Mouse (Mus musculus) CH12.LX (cell line): ENCODE measurements around the gene Capn13. TPM values are rescaled to one million over a fixed set of nuclear protein-coding genes. Genes with fewer than 3 reads are reported as not detected.

Experiments used
- DNase-seq: peaks from one replicate; pipeline ENCODE4 v3.0.0-alpha.2; 2013; ENCODE audit errors: extremely low read depth
- H3K27ac ChIP-seq: 2 replicates; pipeline ENCODE4 v1.5.1; 2012; ENCODE audit warnings: low read depth, mild to moderate bottlenecking, control low read depth, moderate library complexity; ENCODE audit not compliant: insufficient read depth
- H3K27me3 ChIP-seq: replicated peaks from 2 replicates; pipeline ENCODE3; 2012; ENCODE audit warnings: inconsistent platforms
- H3K36me3 ChIP-seq, 2 experiments: replicated peaks in 1 of 2; 2 replicates each; pipeline versions ENCODE3 to v1.6.1; 2012; ENCODE audit warnings: inconsistent platforms in 1 of 2, low read length in 1 of 2, mild to moderate bottlenecking in 1 of 2, mixed read lengths in 1 of 2, moderate library complexity in 1 of 2; ENCODE audit not compliant: control insufficient read depth in 1 of 2, insufficient read depth in 1 of 2
- H3K4me1 ChIP-seq, 2 experiments: 2 replicates each; pipeline ENCODE4 v1.6.1; 2012; ENCODE audit warnings: inconsistent platforms in 1 of 2, moderate library complexity in 1 of 2; ENCODE audit not compliant: insufficient read depth in 2 of 2, control insufficient read depth in 1 of 2
- H3K4me2 ChIP-seq: 2 replicates; pipeline ENCODE4 v1.6.1; 2012; ENCODE audit warnings: low read depth, mild to moderate bottlenecking, control low read depth; ENCODE audit not compliant: poor library complexity, insufficient read depth, severe bottlenecking
- H3K4me3 ChIP-seq, 3 experiments: fragments of 150-350 bp in 1 of 3; sonication (generic) in 1 of 3; replicated peaks in 1 of 3; 2 replicates each; pipeline versions ENCODE3 to v1.5.1; 2011 to 2012; ENCODE audit warnings: low read depth in 2 of 3, low read length in 2 of 3, mild to moderate bottlenecking in 2 of 3, moderate library complexity in 2 of 3, control low read depth in 1 of 3, improper control_type of control experiment in 1 of 3, inconsistent platforms in 1 of 3, mixed read lengths in 1 of 3; ENCODE audit not compliant: poor library complexity in 1 of 3
- H3K79me2 ChIP-seq: replicated peaks from 2 replicates; pipeline ENCODE4 v1.6.1; 2012; ENCODE audit warnings: mild to moderate bottlenecking, moderate library complexity; ENCODE audit not compliant: control insufficient read depth, poor library complexity, insufficient read depth, severe bottlenecking; ENCODE audit errors: extremely low read depth
- H3K9ac ChIP-seq: 2 replicates; pipeline ENCODE4 v1.6.1; 2012; ENCODE audit warnings: low read depth, mild to moderate bottlenecking, control low read depth, moderate library complexity; ENCODE audit not compliant: insufficient read depth
- H3K9me3 ChIP-seq: replicated peaks from 2 replicates; pipeline ENCODE3; 2012; ENCODE audit warnings: low read length, inconsistent platforms, mixed read lengths
- BHLHE40 ChIP-seq: IDR thresholded peaks from 2 replicates; pipeline ENCODE4 v1.6.1; 2011; ENCODE audit warnings: mild to moderate bottlenecking, low read depth, low read length, improper control_type of control experiment
- CTCF ChIP-seq, 2 experiments: IDR thresholded peaks in 1 of 2; conservative IDR thresholded peaks in 1 of 2; 2 replicates each; pipeline ENCODE4 v1.5.1; 2011 to 2012; ENCODE audit warnings: low read depth in 2 of 2, low read length in 2 of 2, improper control_type of control experiment in 1 of 2, inconsistent platforms in 1 of 2, mild to moderate bottlenecking in 1 of 2, moderate library complexity in 1 of 2
- E2F4 ChIP-seq: IDR thresholded peaks from 2 replicates; pipeline ENCODE4 v1.6.1; 2011; ENCODE audit warnings: low read depth, low read length, improper control_type of control experiment; ENCODE audit not compliant: insufficient replicate concordance
- EP300 ChIP-seq: IDR thresholded peaks from 2 replicates; pipeline ENCODE4 v1.6.1; 2011; ENCODE audit warnings: low read length, improper control_type of control experiment
- ETS1 ChIP-seq: conservative IDR thresholded peaks from 2 replicates; pipeline ENCODE4 v1.6.1; 2012; ENCODE audit warnings: low read depth, mild to moderate bottlenecking, inconsistent platforms, low read length, improper control_type of control experiment, moderate library complexity
- HCFC1 ChIP-seq: IDR thresholded peaks from 2 replicates; pipeline ENCODE4 v1.6.1; 2012; ENCODE audit warnings: low read depth, mild to moderate bottlenecking, inconsistent platforms, low read length, improper control_type of control experiment
- JUN ChIP-seq: IDR thresholded peaks from 2 replicates; pipeline ENCODE4 v1.6.1; 2011; ENCODE audit warnings: low read depth, mild to moderate bottlenecking, low read length, improper control_type of control experiment, moderate library complexity; ENCODE audit not compliant: insufficient read depth
- JUND ChIP-seq: conservative IDR thresholded peaks from 2 replicates; pipeline ENCODE4 v1.6.1; 2011; ENCODE audit warnings: low read depth, low read length, improper control_type of control experiment
- MAFK ChIP-seq: IDR thresholded peaks from 2 replicates; pipeline ENCODE4 v1.6.1; 2011; ENCODE audit warnings: low read length, improper control_type of control experiment; ENCODE audit not compliant: insufficient replicate concordance
- MAX ChIP-seq: IDR thresholded peaks from 2 replicates; pipeline ENCODE4 v1.6.1; 2011; ENCODE audit warnings: low read length, improper control_type of control experiment
- MEF2A ChIP-seq: IDR thresholded peaks from 2 replicates; pipeline ENCODE4 v1.6.1; 2014; ENCODE audit warnings: low read depth, mild to moderate bottlenecking, inconsistent platforms, low read length, improper control_type of control experiment, borderline replicate concordance
- MXI1 ChIP-seq: IDR thresholded peaks from 2 replicates; pipeline ENCODE4 v1.6.1; 2011; ENCODE audit warnings: mild to moderate bottlenecking, low read depth, low read length, improper control_type of control experiment
- MYC ChIP-seq: IDR thresholded peaks from 2 replicates; pipeline ENCODE4 v1.6.1; 2011; ENCODE audit warnings: low read depth, mild to moderate bottlenecking, improper control_type of control experiment, low read length
- NRF1 ChIP-seq: IDR thresholded peaks from 2 replicates; pipeline ENCODE4 v1.6.1; 2014; ENCODE audit warnings: low read depth, mild to moderate bottlenecking, inconsistent platforms, low read length, improper control_type of control experiment, moderate library complexity
- POLR2A ChIP-seq: IDR thresholded peaks from 2 replicates; pipeline ENCODE4 v1.6.1; 2011; ENCODE audit warnings: low read depth, mild to moderate bottlenecking, improper control_type of control experiment, low read length
- POLR2AphosphoS2 ChIP-seq: IDR thresholded peaks from 2 replicates; pipeline ENCODE4 v1.6.1; 2011; ENCODE audit warnings: low read depth, low read length, improper control_type of control experiment
- RAD21 ChIP-seq: IDR thresholded peaks from 2 replicates; pipeline ENCODE4 v1.6.1; 2011; ENCODE audit warnings: low read depth, mild to moderate bottlenecking, low read length, improper control_type of control experiment, moderate library complexity
- SIN3A ChIP-seq: IDR thresholded peaks from 2 replicates; pipeline ENCODE4 v1.6.1; 2012; ENCODE audit warnings: low read length, improper control_type of control experiment, inconsistent platforms
- SMC3 ChIP-seq: IDR thresholded peaks from 2 replicates; pipeline ENCODE4 v1.6.1; 2011; ENCODE audit warnings: low read depth, low read length, improper control_type of control experiment
- TCF12 ChIP-seq: IDR thresholded peaks from 2 replicates; pipeline ENCODE4 v1.6.1; 2014; ENCODE audit warnings: low read depth, mild to moderate bottlenecking, inconsistent platforms, low read length, improper control_type of control experiment
- UBTF ChIP-seq: IDR thresholded peaks from 2 replicates; pipeline ENCODE4 v1.6.1; 2012; ENCODE audit warnings: low read depth, mild to moderate bottlenecking, inconsistent platforms, low read length, improper control_type of control experiment, moderate library complexity
- USF2 ChIP-seq: conservative IDR thresholded peaks from 2 replicates; pipeline ENCODE4 v1.6.1; 2011; ENCODE audit warnings: low read depth, low read length, improper control_type of control experiment
- ZC3H11A ChIP-seq: IDR thresholded peaks from 2 replicates; pipeline ENCODE4 v1.6.1; 2012; ENCODE audit warnings: low read depth, mild to moderate bottlenecking, inconsistent platforms, low read length, improper control_type of control experiment
- ZMIZ1 ChIP-seq: IDR thresholded peaks from 2 replicates; pipeline ENCODE4 v1.6.1; 2012; ENCODE audit warnings: low read depth, mild to moderate bottlenecking, inconsistent platforms, low read length, improper control_type of control experiment
- ZNF384 ChIP-seq: IDR thresholded peaks from 2 replicates; pipeline ENCODE4 v1.6.1; 2012; ENCODE audit warnings: low read depth, low read length, improper control_type of control experiment, inconsistent platforms
- dilution Hi-C: fragments of 300-500 bp; cut with MboI; formaldehyde crosslinking; loops from 2 replicates; pipeline ENCODE4 v1.14.3; 2020; ENCODE audit warnings: low sequenced_read_pairs; ENCODE audit not compliant: extremely low pct_unique_long_range_greater_than_20kb, extremely low pct_ligation_motif_present
- in situ Hi-C: fragments of 300-500 bp; cut with MboI; formaldehyde crosslinking; loops from 3 replicates; pipeline ENCODE4 v1.14.3; 2019; ENCODE audit warnings: low sequenced_read_pairs, low pct_ligation_motif_present, low pct_unique_long_range_greater_than_20kb, mixed read lengths
- polyA plus RNA-seq: library from polyadenylated mRNA; unstranded; fragments of >175 nt; gene quantifications from 2 replicates; pipeline ENCODE4 v1.2.1, GENCODE M21; 2012; ENCODE audit warnings: low read depth; ENCODE audit not compliant: insufficient read length
- total RNA-seq, 2 experiments: library from RNA; depleted of rRNA; stranded (reverse); fragments of 300-350 nt in 1 of 2; fragments of >200 nt in 1 of 2; gene quantifications; 2 replicates each; pipeline ENCODE4 v1.2.3; 2012 to 2014

The Capn13 gene
- total and polyA plus RNA-seq, 3 experiments = not detected

GRCm38 (mm10) chr17:73275066-73275465, 125.6 kb downstream of the Capn13 start:
- no peak overlapping the region for H3K27ac ChIP-seq
- TF ChIP-seq BHLHE40 (no peak), HCFC1 (no peak), NRF1 (no peak)
- no peaks in the 10 kb centered on the region for H3K9me3 ChIP-seq
- no peak for DNase-seq
- H3K4me1 ChIP-seq = peaks cover 25 to 37% of the 10 kb centered on the region in 2 experiments
- no peak overlapping the region for H3K9ac ChIP-seq
- H3K27me3 ChIP-seq = no peaks in the 10 kb centered on the region
- H3K4me2 ChIP-seq = no peak overlapping the region
- no peaks in the 10 kb centered on the region for H3K79me2 ChIP-seq
- dilution Hi-C loops = no loop called here
- H3K36me3 ChIP-seq = no peaks in the 10 kb centered on the region
- in situ Hi-C loops = no loop called here
- no peak overlapping the region for H3K4me3 ChIP-seq

- H3K4me3 ChIP-seq = no peak overlapping the region
- no peaks in the 10 kb centered on the region for H3K36me3 ChIP-seq
- peak; percentile 45 for TF ChIP-seq SMC3
- peak; percentile 43; the same call in 1 of the 2 replicates for TF ChIP-seq MYC
- TF ChIP-seq RAD21 = peak; percentile 46
- TF ChIP-seq CTCF (conservative IDR thresholded peaks at IDR 0.05 in 1 of 2, IDR thresholded peaks at IDR 0.05 in 1 of 2; ENCODE audit: low read depth in 2 of 2, low read length in 2 of 2) = peak in 1 of 2 experiments; percentile 48; a peak in 2 of 4 replicates
- TF ChIP-seq MEF2A = no peak
- in situ Hi-C loops (no loop called here), dilution Hi-C loops (no loop called here)
- no peaks in the 10 kb centered on the region for H3K79me2 ChIP-seq
- no peak overlapping the region for H3K4me2 ChIP-seq
- peak overlapping the region; percentile 17 for H3K27ac ChIP-seq
- no peaks in the 10 kb centered on the region for H3K9me3 ChIP-seq
- H3K9ac ChIP-seq = no peak overlapping the region
- peaks cover 25 to 32% of the 10 kb centered on the region in 2 experiments for H3K4me1 ChIP-seq
- no peaks in the 10 kb centered on the region for H3K27me3 ChIP-seq
- DNase-seq = peak; percentile 80
Observed at GRCm38 (mm10) chr17:73273809-73274208, 126.9 kb downstream of the Capn13 start.

- Histone ChIP-seq H3K4me3 (no peak overlapping the region), H3K4me2 (no peak overlapping the region), H3K9ac (no peak overlapping the region), H3K4me1 (peaks cover 22 to 32% of the 10 kb centered on the region in 2 experiments), H3K79me2 (no peaks in the 10 kb centered on the region), H3K27me3 (no peaks in the 10 kb centered on the region), H3K36me3 (no peaks in the 10 kb centered on the region), H3K27ac (no peak overlapping the region), H3K9me3 (peaks cover 3% of the 10 kb centered on the region)
- in situ Hi-C loops (no loop called here), dilution Hi-C loops (no loop called here)
- TF ChIP-seq SIN3A (no peak), E2F4 (no peak), ZNF384 (no peak), EP300 (no peak), ZC3H11A (no peak), USF2 (no peak), POLR2AphosphoS2 (no peak), UBTF (no peak), MAFK (no peak), MXI1 (no peak), ZMIZ1 (no peak), POLR2A (no peak), JUND (no peak), CTCF (conservative IDR thresholded peaks at IDR 0.05 in 1 of 2, IDR thresholded peaks at IDR 0.05 in 1 of 2; ENCODE audit: low read depth in 2 of 2, low read length in 2 of 2) (no peak), TCF12 (no peak), ETS1 (no peak), MAX (no peak), JUN (no peak)
- peak; percentile 25 for DNase-seq
Observed at GRCm38 (mm10) chr17:73271797-73272600, 128.7 kb downstream of the Capn13 start.
